Mouse (Mus musculus) heart, embryonic 12.5 days (tissue): ENCODE measurements around the gene Msh4. TPM values are rescaled to one million over a fixed set of nuclear protein-coding genes. Genes with fewer than 3 reads are reported as not detected.
A peak's percentile ranks its signal among the peaks of the same experiment; 100 is the strongest.

ENCODE experiments used
- ATAC-seq: fragments of 200-750 bp; cut with Nextera tagmentation; 2 replicates; pipeline ENCODE4 v1.8.0; 2017; ENCODE audit warnings: moderate TSS enrichment, moderate library complexity; ENCODE audit not compliant: insufficient number of reproducible peaks, low FRiP score
- H3K27ac ChIP-seq: fragments of 300-500 bp; sonication (generic); 2 replicates; pipeline ENCODE4 v1.5.1; 2016; ENCODE audit warnings: mild to moderate bottlenecking, moderate library complexity; ENCODE audit not compliant: poor library complexity, severe bottlenecking
- H3K27me3 ChIP-seq: fragments of 300-500 bp; sonication (generic); replicated peaks from 2 replicates; pipeline ENCODE4 v1.6.1; 2016; ENCODE audit warnings: mild to moderate bottlenecking, moderate library complexity
- H3K36me3 ChIP-seq: fragments of 300-500 bp; sonication (generic); 2 replicates; pipeline ENCODE4 v1.6.1; 2016; ENCODE audit warnings: mild to moderate bottlenecking, moderate library complexity
- H3K4me1 ChIP-seq: fragments of 300-500 bp; sonication (generic); replicated peaks from 2 replicates; pipeline ENCODE4 v1.6.1; 2016; ENCODE audit warnings: mild to moderate bottlenecking
- H3K4me2 ChIP-seq: fragments of 300-500 bp; sonication (generic); 2 replicates; pipeline ENCODE4 v1.6.1; 2016; ENCODE audit warnings: mild to moderate bottlenecking, moderate library complexity
- H3K4me3 ChIP-seq: fragments of 300-500 bp; sonication (generic); 2 replicates; pipeline ENCODE4 v1.5.1; 2016; ENCODE audit warnings: mild to moderate bottlenecking
- H3K9ac ChIP-seq: fragments of 300-500 bp; sonication (generic); 2 replicates; pipeline ENCODE4 v1.6.1; 2016; ENCODE audit warnings: mild to moderate bottlenecking, moderate library complexity
- H3K9me3 ChIP-seq: fragments of 300-500 bp; sonication (generic); replicated peaks from 2 replicates; pipeline ENCODE4 v1.6.1; 2016; ENCODE audit warnings: mild to moderate bottlenecking, moderate library complexity
- WGBS: fragments of 180-500 bp; shearing (Covaris S2); methylation state at CpG from one replicate; pipeline ENCODE4 v1.1.7; 2016; 5-methylcytosine and 5-hydroxymethylcytosine counted together
- polyA plus RNA-seq: library from polyadenylated mRNA; unstranded; fragments of >200 nt; fragmentation: Nextera tagmentation; extraction: Ambion mirVana; gene quantifications from 2 replicates; pipeline ENCODE4 v1.2.1, GENCODE M21; 2016

The Msh4 gene
- polyA plus RNA-seq, 1 experiment from 2014 or later = 0.05 TPM

- no peak overlapping the region for H3K9ac ChIP-seq
- ATAC-seq = peak; percentile 86
- no peaks in the 10 kb centered on the region for H3K36me3 ChIP-seq
- H3K4me2 ChIP-seq = no peak overlapping the region
- peaks cover 8% of the 10 kb centered on the region for H3K4me1 ChIP-seq
- no peak overlapping the region for H3K4me3 ChIP-seq
- no peaks in the 10 kb centered on the region for H3K9me3 ChIP-seq
- WGBS = 76% methylated on average over 9 of the region's 9 CpGs
- no peaks in the 10 kb centered on the region; the same call in 1 of the 2 replicates for H3K27me3 ChIP-seq
- 0 out of 2 replicates have a peak overlapping the region, but pooled peaks have one; percentile 11 for H3K27ac ChIP-seq
These were observed 98.3 kb downstream of the Msh4 start for GRCm38 (mm10) chr3:153807444-153808149.

Other genes with a start within 250 kb of the Msh4 start
- gene St6galnac3, start 181.0 kb downstream of the Msh4 start, polyA plus RNA-seq = 27.0 and 27.4 TPM in 2 replicates
- gene Asb17, start 61.9 kb downstream of the Msh4 start, polyA plus RNA-seq = 0.32 and 0.70 TPM in 2 replicates
- 51.5 and 52.6 TPM in 2 replicates for gene Rabggtb, start 6.9 kb upstream of the Msh4 start, polyA plus RNA-seq
- 181 and 188 TPM in 2 replicates for gene Acadm, start 38.5 kb upstream of the Msh4 start, polyA plus RNA-seq
- 1.7 and 2.0 TPM in 2 replicates for gene Slc44a5, start 67.3 kb upstream of the Msh4 start, polyA plus RNA-seq